Comparison of ENCODE assay signal across 17 mouse cellular contexts in the genomic region with DNA sequence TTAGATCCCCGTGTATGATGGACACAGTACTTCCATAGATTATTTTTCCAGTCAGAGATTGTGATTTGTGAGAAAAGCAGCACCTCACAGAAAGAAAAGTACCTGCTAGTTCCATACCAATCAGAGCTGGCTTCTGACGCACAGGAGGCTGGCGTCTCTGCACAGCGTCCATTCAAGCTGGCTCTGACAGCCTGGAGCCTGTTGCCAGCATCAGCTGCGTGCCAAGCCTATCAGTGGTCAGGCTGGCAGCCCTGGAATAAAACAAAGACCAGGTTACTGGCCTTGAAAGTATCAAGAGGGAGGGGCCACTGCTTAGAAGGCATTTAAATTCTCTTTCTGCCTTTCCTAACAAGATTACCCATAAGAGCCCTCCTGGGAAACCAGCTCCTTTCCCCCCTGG.
A peak's percentile ranks its signal among the peaks of the same experiment; 100 is the strongest.
DNase-seq lines count a peak whose midpoint lies in the region; ATAC-seq lines count a peak whose summit lies in the region.
"Had no signal": no experiment of that assay in that cellular context is flagged by ENCODE, and none has a peak within 500 bp of the region (broad histone marks: within the 10 kb centered on the region; RNA-seq: fewer than 3 reads in every experiment).

No protein-coding gene starts in this region.

- H3K4me1 ChIP-seq in midbrain, embryonic 15.5 days = peaks cover 3% of the 10 kb centered on the region; the same call in 1 of the 2 replicates
- H3K4me1 ChIP-seq in midbrain, embryonic 11.5 days (ENCODE audit: control insufficient read depth, insufficient read depth, low read length) = no peaks in the 10 kb centered on the region
- H3K4me1 ChIP-seq: limb, embryonic 10.5 days had no signal

- 0 out of 2 replicates have a peak, but pooled peaks have one; percentile 54 for ATAC-seq in midbrain, embryonic 15.5 days (replicated peaks)
- ATAC-seq in midbrain, embryonic 11.5 days (ENCODE audit: low FRiP score) = no peak
- ATAC-seq: Patski had no signal

- H3K27ac ChIP-seq in midbrain, embryonic 15.5 days = no peak overlapping the region
- H3K27ac ChIP-seq in midbrain, embryonic 11.5 days (ENCODE audit: low read depth, low read length) = no peak overlapping the region
- H3K27ac ChIP-seq: heart, embryonic 13.5 days; limb, embryonic 10.5 days; liver, embryonic 14.5 days had no signal

- H3K4me2 ChIP-seq in midbrain, embryonic 15.5 days = no peak overlapping the region
- no peak overlapping the region for H3K4me2 ChIP-seq in midbrain, embryonic 11.5 days
- H3K4me2 ChIP-seq: heart, embryonic 13.5 days had no signal

- 74% methylated on average over 5 of the region's 5 CpGs for WGBS in midbrain, embryonic 15.5 days
- WGBS in midbrain, embryonic 11.5 days = 87% methylated on average over 5 of the region's 5 CpGs

- intact Hi-C loops in heart, postnatal 14 days (cut with DNase I) = no loop called here

- no peak overlapping the region for H3K4me3 ChIP-seq in midbrain, embryonic 15.5 days
- no peak overlapping the region for H3K4me3 ChIP-seq in midbrain, embryonic 11.5 days (ENCODE audit: low read depth, low read length)
- H3K4me3 ChIP-seq: heart, embryonic 13.5 days; limb, embryonic 10.5 days had no signal

- H3K27me3 ChIP-seq in midbrain, embryonic 15.5 days (replicated peaks) = no peaks in the 10 kb centered on the region
- no peaks in the 10 kb centered on the region for H3K27me3 ChIP-seq in midbrain, embryonic 11.5 days (ENCODE audit: control insufficient read depth, insufficient read depth, low read length)
- H3K27me3 ChIP-seq: heart, embryonic 13.5 days; Patski had no signal

- no peaks in the 10 kb centered on the region for H3K9me3 ChIP-seq in midbrain, embryonic 15.5 days
- H3K9me3 ChIP-seq in midbrain, embryonic 11.5 days (ENCODE audit: control insufficient read depth, low read length) = no peaks in the 10 kb centered on the region
- H3K9me3 ChIP-seq: heart, embryonic 13.5 days; limb, embryonic 10.5 days had no signal

- no peak overlapping the region for H3K9ac ChIP-seq in midbrain, embryonic 15.5 days
- H3K9ac ChIP-seq in midbrain, embryonic 11.5 days (ENCODE audit: low read length) = no peak overlapping the region
- H3K9ac ChIP-seq: heart, embryonic 13.5 days; liver, embryonic 14.5 days had no signal

- peak; percentile 5 for DNase-seq in adrenal gland, postnatal 25 days
- no peak for DNase-seq in adrenal gland, postnatal 14 days
- DNase-seq in gastrocnemius, postnatal 10 days = peak; percentile 8
- no peak for DNase-seq in gastrocnemius, adult 18-20 months (ENCODE audit: low spot score)
- DNase-seq in midbrain, embryonic 11.5 days (ENCODE audit: low spot score, missing footprints) = no peak
- DNase-seq in heart, postnatal 14 days = peak; percentile 49 to 57
- no peak for DNase-seq in layer of hippocampus, adult 11-12 months (ENCODE audit: low spot score)
- DNase-seq: embryo, embryonic 11 days; kidney, adult 11 months; kidney, postnatal 25 days; lung, postnatal 10 days; thymus, postnatal 25 days had no signal

- no peaks in the 10 kb centered on the region for H3K36me3 ChIP-seq in midbrain, embryonic 15.5 days (replicated peaks)
- no peaks in the 10 kb centered on the region for H3K36me3 ChIP-seq in midbrain, embryonic 11.5 days (ENCODE audit: control insufficient read depth, insufficient read depth, low read length)
- H3K36me3 ChIP-seq: heart, embryonic 13.5 days; limb, embryonic 10.5 days had no signal

Comparison
In these comparisons a context has a peak if more than half of its experiments do, and no peak if none do; other contexts are left out.
1. DNase-seq: peak in adrenal gland, postnatal 25 days (single experiment), gastrocnemius, postnatal 10 days (single experiment) and heart, postnatal 14 days (2 of 2); none in adrenal gland, postnatal 14 days (single experiment), gastrocnemius, adult 18-20 months (single experiment), midbrain, embryonic 11.5 days (single experiment) and layer of hippocampus, adult 11-12 months (single experiment).